Mouse (Mus musculus) small intestine, adult 2 months (tissue): Measurements from ENCODE around the gene Slc30a3.

ENCODE experiments used
- CTCF ChIP-seq: fragments of 200-500 bp; IDR thresholded peaks from 2 replicates; pipeline ENCODE4 v1.5.1; 2012; ENCODE audit warnings: low read depth, mild to moderate bottlenecking, control low read depth, inconsistent platforms, low read length, moderate library complexity, mixed read lengths; ENCODE audit not compliant: insufficient replicate concordance, insufficient read length; ENCODE audit errors: extremely low read depth
- POLR2A ChIP-seq: fragments of 200-500 bp; IDR thresholded peaks from 2 replicates; pipeline ENCODE4 v1.6.1; 2012; ENCODE audit warnings: low read depth, mild to moderate bottlenecking, control low read depth, inconsistent platforms, low read length, moderate library complexity

DNA sequence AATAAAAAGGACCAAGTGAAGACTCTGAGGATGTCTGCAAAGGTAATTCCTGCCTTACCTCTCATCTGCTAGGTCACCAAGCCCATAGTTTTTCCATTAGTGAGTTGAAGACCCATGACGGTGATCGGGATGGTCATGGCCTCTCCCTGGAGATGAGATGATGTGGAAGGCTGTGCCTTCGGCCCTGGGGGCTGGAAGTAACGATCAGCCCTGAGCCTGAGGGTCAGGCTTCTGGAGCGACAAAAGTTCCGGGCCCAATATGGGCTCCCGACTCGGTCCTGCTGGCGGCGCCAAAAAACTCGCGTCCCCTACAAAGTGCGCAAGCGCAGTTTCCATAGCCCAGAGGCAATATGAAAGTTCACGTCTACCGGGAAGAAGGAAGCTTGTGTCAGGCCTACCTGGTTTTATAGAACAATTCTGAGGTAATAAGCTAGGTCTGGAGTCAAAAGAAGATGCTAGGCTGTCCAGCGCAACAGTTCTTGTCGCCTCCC lies at the start of gene Slc30a3:
- TF ChIP-seq CTCF: no peak
- no peak for TF ChIP-seq POLR2A
